Mouse (Mus musculus): Measurements from ENCODE around the gene Acad11.

DNA sequence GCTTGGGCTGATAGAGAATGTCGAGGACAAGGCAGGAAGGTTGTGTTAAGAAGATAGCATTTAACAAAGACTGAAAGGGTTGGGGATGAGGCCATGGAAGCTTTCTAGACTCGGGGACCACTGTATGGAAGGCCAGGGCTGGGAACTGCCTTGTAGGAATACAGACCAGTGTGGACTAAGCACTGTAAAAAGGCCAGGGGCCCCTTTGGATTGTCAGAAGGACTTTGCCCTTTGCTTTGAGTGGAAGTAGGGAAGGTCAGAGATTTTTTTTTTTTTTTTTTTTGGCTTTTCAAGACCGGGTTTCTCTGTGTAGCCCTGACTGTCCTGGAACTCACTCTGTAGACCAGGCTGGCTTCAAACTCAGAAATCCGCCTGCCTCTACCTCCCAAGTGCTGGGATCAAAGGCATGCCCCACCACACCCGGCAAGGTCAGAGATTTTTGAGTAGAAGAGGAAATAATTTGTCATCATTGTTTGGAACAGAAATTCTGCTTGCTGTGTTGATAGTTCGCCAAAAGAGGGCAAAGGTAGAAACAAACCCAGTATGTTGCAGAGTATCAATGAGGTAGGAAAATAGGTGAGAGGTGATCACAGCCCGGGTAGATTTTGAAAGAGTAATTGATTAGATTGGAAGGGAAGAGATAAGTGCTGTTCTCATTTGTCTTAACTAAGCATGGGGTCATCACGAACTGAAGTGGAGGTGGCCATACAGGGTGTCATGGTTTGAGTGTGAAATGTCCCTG is 7.9 kb downstream of the Acad11 start:
- TF ChIP-seq CTCF (IDR thresholded peaks at IDR 0.05; ENCODE audit: borderline replicate concordance, insufficient read depth, low read depth, low read length): no peak
- TF ChIP-seq POLR2A (IDR thresholded peaks at IDR 0.05; ENCODE audit: borderline replicate concordance, insufficient read depth, low read length): no peak

All from cerebellum, adult 2 months (tissue).